Mouse (Mus musculus) lung, embryonic 15.5 days (tissue): ENCODE measurements around the gene Yars2. TPM values are rescaled to one million over a fixed set of nuclear protein-coding genes. Genes with fewer than 3 reads are reported as not detected.

Experiments
- ATAC-seq: fragments of 200-750 bp; cut with Nextera tagmentation; 2 replicates; pipeline ENCODE4 v1.8.0; 2017; ENCODE audit warnings: moderate number of reproducible peaks, borderline replicate concordance; ENCODE audit not compliant: low FRiP score, low TSS enrichment; ENCODE audit errors: extremely low read depth
- H3K27ac ChIP-seq: fragments of 300-500 bp; sonication (generic); 2 replicates; pipeline ENCODE4 v1.5.1; 2015; ENCODE audit warnings: moderate library complexity, mild to moderate bottlenecking, inconsistent platforms
- H3K27me3 ChIP-seq: fragments of 300-500 bp; sonication (generic); 2 replicates; pipeline ENCODE4 v1.6.1; 2015; ENCODE audit warnings: inconsistent platforms
- H3K36me3 ChIP-seq: fragments of 300-500 bp; sonication (generic); 2 replicates; pipeline ENCODE4 v1.6.1; 2015; ENCODE audit warnings: inconsistent platforms
- H3K4me1 ChIP-seq: fragments of 300-500 bp; sonication (generic); 2 replicates; pipeline ENCODE4 v1.6.1; 2015; ENCODE audit warnings: inconsistent platforms
- H3K4me2 ChIP-seq: fragments of 300-500 bp; sonication (generic); 2 replicates; pipeline ENCODE4 v1.6.1; 2015; ENCODE audit warnings: inconsistent platforms, mild to moderate bottlenecking, moderate library complexity
- H3K4me3 ChIP-seq: fragments of 300-500 bp; sonication (generic); 2 replicates; pipeline ENCODE4 v1.5.1; 2015; ENCODE audit warnings: mild to moderate bottlenecking, inconsistent platforms
- H3K9ac ChIP-seq: fragments of 300-500 bp; sonication (generic); 2 replicates; pipeline ENCODE4 v1.6.1; 2015; ENCODE audit warnings: inconsistent platforms
- H3K9me3 ChIP-seq: fragments of 300-500 bp; sonication (generic); 2 replicates; pipeline ENCODE4 v1.6.1; 2016; ENCODE audit warnings: inconsistent platforms
- WGBS: fragments of 180-500 bp; shearing (Covaris S2); methylation state at CpG from one replicate; pipeline ENCODE4 v1.1.7; 2015; 5-methylcytosine and 5-hydroxymethylcytosine counted together
- polyA plus RNA-seq: library from polyadenylated mRNA; unstranded; fragments of >200 nt; fragmentation: Nextera tagmentation; extraction: Ambion mirVana; gene quantifications from 2 replicates; pipeline ENCODE4 v1.2.1, GENCODE M21; 2015

The Yars2 gene
- 37.7 and 39.8 TPM in 2 replicates for polyA plus RNA-seq

DNA sequence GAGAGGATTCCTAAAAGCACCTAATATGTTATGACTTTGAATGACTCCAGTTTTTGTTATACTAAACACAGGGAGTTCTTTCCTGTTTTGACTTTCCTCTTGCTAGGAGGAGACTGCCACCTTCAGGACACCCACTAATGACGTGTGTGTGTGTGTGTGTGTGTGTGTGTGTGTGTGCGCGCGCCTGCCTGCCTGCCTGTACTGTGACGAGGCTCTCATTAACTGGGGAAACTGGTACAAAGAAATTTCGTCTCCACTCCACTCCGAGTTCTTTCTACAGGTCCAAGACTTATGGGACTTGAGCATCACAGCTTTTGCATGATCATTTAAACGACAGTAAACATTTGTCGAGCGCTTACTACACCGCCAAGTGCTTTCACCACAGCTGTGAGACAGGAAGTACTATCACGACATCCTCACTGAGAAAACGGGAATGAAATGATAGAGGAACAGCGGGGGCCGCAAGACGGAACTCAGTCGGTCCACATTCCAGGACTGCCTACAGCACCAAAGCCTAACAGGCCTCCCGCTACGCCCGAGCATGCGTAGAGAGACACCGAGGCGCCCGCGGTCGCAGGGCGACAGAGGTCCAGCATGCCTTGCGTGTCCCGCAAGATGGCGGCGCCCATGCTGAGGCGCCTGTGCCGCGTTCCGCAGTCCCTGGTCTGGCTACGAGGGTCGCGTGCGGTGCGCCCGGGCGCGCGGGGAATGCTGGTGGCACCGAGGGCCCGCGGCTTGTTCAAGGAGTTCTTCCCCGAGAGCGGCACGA lies at the start of gene Yars2:
Gene Yars2, plus strand, starts transcription at position 597 of the 769 bp plus-strand sequence.
- H3K36me3 ChIP-seq = peaks cover 12% of the 10 kb centered on the region
- H3K27me3 ChIP-seq = no peaks in the 10 kb centered on the region
- peak within 1 kb of the TSS; percentile 91 for H3K9ac ChIP-seq
- peak within 1 kb of the TSS; percentile 96 for H3K27ac ChIP-seq
- under 1% methylated on average over 50 of the region's 50 CpGs for WGBS
- H3K4me1 ChIP-seq = peaks cover 12% of the 10 kb centered on the region
- H3K9me3 ChIP-seq = no peaks in the 10 kb centered on the region
- H3K4me2 ChIP-seq = peak within 1 kb of the TSS; percentile 80
- H3K4me3 ChIP-seq = peak within 1 kb of the TSS; percentile 95
- peak; percentile 99 for ATAC-seq

DNA sequence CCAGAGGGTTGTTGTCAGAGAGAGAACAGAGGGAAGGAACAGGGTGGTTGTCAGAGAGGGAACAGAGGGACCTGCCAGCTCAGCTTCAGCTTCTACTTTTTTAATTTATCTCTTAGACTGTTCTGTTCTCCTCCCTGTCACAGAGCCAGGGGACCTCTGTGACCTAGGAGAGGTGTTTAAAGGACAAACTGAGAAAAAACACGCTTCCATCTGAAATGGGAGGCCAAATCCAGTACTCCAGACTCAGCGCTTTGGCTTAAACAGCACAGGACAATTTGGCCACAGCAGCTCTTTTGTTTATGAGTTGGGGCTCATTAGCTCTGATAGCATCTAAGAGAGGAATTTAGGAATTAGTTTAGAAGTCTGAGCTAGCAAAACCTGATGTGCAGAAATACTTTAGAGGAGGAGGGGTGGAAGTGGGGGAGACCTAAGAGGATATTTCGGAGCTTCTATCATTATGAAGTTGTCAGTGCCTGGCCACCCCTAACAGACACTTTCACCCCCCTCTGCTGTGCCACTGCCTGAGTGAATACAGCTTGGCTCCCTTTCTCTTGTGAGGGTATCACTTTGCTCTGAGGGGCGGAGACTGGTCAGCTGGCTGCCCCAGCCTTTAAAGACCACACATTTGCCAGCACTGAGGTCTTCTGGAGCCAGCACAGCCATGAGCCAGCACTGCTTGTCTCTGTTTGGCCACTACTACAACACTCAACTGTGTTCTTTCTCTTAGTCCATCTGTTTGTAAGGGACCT lies 49.3 kb upstream of the Yars2 start:
- H3K9me3 ChIP-seq = no peaks in the 10 kb centered on the region
- H3K36me3 ChIP-seq = no peaks in the 10 kb centered on the region
- H3K27ac ChIP-seq = no peak overlapping the region; the same call in 1 of the 2 replicates
- H3K4me2 ChIP-seq = no peak overlapping the region
- no peak overlapping the region for H3K9ac ChIP-seq
- no peak overlapping the region for H3K4me3 ChIP-seq
- H3K4me1 ChIP-seq = no peaks in the 10 kb centered on the region
- peak; percentile 65; the same call in 1 of the 2 replicates for ATAC-seq
- no peaks in the 10 kb centered on the region for H3K27me3 ChIP-seq
- 38% methylated on average over 4 of the region's 4 CpGs for WGBS

DNA sequence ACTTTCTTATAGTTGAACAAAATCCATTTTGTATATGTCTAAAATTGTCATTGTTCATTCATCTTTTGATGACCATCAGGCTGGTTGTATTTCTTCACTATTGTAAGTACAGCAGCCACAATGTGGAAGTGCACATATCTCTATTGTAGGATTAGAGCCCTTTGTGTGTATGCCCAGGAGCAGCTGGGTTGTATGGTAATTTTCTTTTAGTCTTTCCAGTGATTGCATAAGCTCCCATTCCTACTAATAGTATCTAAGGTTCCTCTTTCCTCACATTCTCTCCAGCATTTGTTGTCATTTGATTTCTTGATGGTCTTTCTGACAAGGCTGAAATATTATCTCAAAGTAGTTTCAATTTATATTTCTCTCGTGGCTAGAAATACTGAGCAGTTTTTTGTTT lies 47.5 kb upstream of the Yars2 start:
- Histone ChIP-seq H3K9ac (no peak overlapping the region), H3K27ac (no peak overlapping the region), H3K4me1 (no peaks in the 10 kb centered on the region), H3K36me3 (no peaks in the 10 kb centered on the region), H3K4me2 (no peak overlapping the region), H3K9me3 (no peaks in the 10 kb centered on the region), H3K4me3 (no peak overlapping the region), H3K27me3 (no peaks in the 10 kb centered on the region)
- ATAC-seq = no peak
- 43% methylated on average over 1 of the region's 1 CpGs for WGBS

DNA sequence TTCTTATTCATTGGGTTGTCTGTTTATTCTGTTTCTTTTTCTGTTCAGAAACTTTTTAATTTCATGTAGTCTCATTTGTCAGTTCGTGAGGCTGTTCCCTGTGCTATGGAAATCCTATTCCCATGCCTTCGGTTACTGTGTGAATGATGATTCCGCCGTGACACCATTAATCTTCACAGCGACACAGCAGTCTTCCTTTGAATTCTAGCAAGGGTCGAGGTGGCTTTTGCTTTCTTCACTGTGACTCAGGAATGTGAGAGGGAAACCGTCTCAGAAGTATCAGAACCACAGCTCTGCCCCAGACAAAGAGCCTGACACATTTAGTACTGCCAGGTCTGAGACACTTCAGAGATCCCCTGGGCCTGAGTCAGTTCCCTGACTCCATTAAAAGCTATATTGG lies 46.9 kb upstream of the Yars2 start:
- Histone ChIP-seq H3K36me3 (no peaks in the 10 kb centered on the region), H3K27ac (no peak overlapping the region), H3K9me3 (no peaks in the 10 kb centered on the region), H3K27me3 (no peaks in the 10 kb centered on the region), H3K4me1 (no peaks in the 10 kb centered on the region), H3K4me3 (no peak overlapping the region), H3K4me2 (no peak overlapping the region), H3K9ac (no peak overlapping the region)
- WGBS = 43% methylated on average over 7 of the region's 7 CpGs
- ATAC-seq = no peak

DNA sequence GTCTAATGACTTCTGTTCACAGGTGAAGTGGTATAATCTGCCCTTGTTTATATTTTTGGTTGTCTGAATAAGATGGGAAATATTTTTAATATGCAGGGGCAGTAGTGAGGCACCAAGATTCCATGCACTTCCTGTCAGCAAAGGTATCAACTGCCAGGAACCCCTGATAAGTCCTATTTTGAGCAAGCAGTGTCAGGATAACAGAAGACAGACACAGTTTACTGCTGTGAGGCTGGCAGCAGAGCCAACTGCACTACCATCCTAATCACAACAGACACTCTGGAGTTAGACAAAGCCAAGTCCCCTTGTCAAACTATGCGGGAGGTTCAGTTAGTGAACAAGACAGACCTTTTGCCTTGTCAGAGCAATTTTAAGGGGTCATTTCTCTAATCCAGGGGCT lies 46.1 kb upstream of the Yars2 start:
- ATAC-seq = no peak
- WGBS = 72% methylated on average over 1 of the region's 1 CpGs
- no peaks in the 10 kb centered on the region for H3K4me1 ChIP-seq
- no peak overlapping the region for H3K4me3 ChIP-seq
- no peaks in the 10 kb centered on the region for H3K9me3 ChIP-seq
- H3K36me3 ChIP-seq = no peaks in the 10 kb centered on the region
- H3K27ac ChIP-seq = no peak overlapping the region
- H3K9ac ChIP-seq = no peak overlapping the region
- H3K27me3 ChIP-seq = no peaks in the 10 kb centered on the region
- no peak overlapping the region for H3K4me2 ChIP-seq

DNA sequence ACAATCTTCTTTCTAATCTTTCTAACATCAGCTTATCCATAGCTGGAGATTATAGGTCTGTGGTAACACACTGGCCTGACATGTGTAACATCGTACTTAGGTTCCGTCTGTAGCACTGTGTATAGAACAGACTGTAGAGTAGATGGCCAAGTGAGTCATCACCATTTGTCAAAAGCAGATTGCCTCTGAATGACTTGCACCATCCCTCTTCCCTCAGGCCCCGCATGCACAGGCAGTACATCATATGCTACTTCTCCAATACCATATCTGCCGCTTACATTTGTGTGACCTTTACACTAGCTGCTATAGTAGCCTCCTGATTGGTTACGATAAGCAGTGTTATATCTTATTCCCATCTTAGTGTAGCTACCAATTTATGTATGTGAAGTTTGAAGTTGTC lies 41.9 kb upstream of the Yars2 start:
- H3K27ac ChIP-seq = no peak overlapping the region
- H3K9me3 ChIP-seq = no peaks in the 10 kb centered on the region
- H3K4me1 ChIP-seq = no peaks in the 10 kb centered on the region
- no peaks in the 10 kb centered on the region for H3K27me3 ChIP-seq
- H3K36me3 ChIP-seq = no peaks in the 10 kb centered on the region
- no peak for ATAC-seq
- no peak overlapping the region for H3K4me3 ChIP-seq
- no peak overlapping the region for H3K9ac ChIP-seq
- 86% methylated on average over 5 of the region's 5 CpGs for WGBS
- H3K4me2 ChIP-seq = no peak overlapping the region

DNA sequence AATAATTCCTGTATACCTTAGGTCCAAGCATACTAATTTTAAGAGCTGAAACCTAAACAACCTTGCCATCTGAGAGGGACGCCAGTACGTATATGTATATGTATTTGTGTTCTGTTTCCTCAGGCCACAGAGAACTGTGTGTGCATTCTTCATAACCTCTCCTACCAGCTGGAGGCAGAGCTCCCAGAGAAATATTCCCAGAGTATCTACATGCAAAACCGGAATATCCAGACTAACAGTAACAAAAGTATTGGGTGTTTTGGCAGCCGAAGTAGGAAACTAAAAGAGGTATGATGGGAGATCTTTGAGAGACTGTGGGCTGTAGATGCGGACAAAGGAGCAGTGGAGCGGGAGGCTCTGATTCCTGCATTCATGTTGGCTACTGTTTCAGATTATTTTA lies 41.3 kb upstream of the Yars2 start:
- 67% methylated on average over 6 of the region's 6 CpGs for WGBS
- no peak overlapping the region for H3K4me2 ChIP-seq
- no peak for ATAC-seq
- no peak overlapping the region for H3K4me3 ChIP-seq
- no peaks in the 10 kb centered on the region for H3K36me3 ChIP-seq
- H3K9me3 ChIP-seq = no peaks in the 10 kb centered on the region
- H3K27me3 ChIP-seq = no peaks in the 10 kb centered on the region
- H3K27ac ChIP-seq = no peak overlapping the region
- no peak overlapping the region for H3K9ac ChIP-seq
- no peaks in the 10 kb centered on the region for H3K4me1 ChIP-seq

DNA sequence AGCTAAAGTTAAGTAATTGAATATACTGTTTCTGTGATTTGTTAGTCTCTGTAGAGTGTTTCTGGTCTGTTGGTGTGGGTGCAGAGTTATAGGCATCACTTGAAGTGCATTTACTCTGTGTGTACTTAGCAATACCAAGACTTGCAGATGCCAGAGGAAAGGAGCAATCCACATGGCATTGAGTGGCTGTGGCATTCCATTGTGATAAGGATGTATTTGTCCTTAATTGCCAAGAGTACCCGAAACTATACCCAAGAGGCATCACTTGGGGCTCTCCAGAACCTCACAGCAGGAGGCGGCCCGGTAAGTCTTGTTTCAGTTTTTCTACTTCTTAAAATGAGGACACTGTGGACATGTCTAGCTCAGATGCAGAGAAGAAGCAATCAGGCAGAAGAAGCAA lies 40.3 kb upstream of the Yars2 start:
- no peaks in the 10 kb centered on the region for H3K9me3 ChIP-seq
- no peak overlapping the region for H3K4me2 ChIP-seq
- ATAC-seq = no peak
- no peaks in the 10 kb centered on the region for H3K27me3 ChIP-seq
- H3K4me1 ChIP-seq = no peaks in the 10 kb centered on the region
- no peak overlapping the region for H3K27ac ChIP-seq
- no peak overlapping the region for H3K9ac ChIP-seq
- WGBS = 64% methylated on average over 3 of the region's 3 CpGs
- no peaks in the 10 kb centered on the region for H3K36me3 ChIP-seq
- H3K4me3 ChIP-seq = no peak overlapping the region

DNA sequence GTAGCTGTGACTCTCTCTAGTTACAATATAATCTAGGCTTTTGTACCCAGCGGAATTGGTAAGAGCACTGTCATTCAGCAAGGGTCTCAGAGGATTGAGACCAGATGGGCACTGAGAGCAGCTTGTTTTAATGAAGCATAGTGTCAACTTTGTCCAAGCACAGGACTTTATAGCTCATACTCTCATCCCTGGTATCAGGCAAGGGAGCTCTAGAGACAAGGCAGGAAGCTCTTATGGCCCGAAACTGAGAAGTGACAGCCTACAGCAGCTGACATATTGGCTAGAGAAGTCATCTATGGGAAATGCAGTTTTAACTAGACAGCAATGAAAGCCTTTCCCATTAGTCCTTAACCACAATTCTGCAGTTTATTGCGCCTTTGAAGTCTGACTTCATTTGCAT lies 29.8 kb upstream of the Yars2 start:
- H3K36me3 ChIP-seq = no peaks in the 10 kb centered on the region

DNA sequence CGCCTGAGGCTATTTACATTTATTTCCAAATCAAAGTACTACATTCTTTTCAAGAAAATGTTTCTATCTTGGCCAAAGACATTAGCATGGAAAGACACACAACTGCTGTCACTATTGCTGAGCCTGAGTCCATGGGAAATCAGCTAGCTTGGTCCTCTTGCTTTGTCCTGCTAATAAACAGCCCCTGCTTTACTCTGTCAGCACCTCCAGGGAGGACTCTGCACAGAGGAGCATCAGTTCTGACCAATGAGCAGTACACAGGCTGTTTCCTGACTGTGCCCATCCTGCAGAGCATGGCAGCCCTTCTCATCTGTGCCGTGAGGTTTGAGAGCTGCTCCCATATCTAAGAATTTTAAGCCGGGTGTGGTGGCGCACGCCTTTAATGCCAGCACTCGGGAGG lies 29.0 kb upstream of the Yars2 start:
- WGBS = 75% methylated on average over 6 of the region's 6 CpGs
- H3K36me3 ChIP-seq = no peaks in the 10 kb centered on the region

More for the DNA sequence above, 29.8 kb upstream of the Yars2 start:
- 67% methylated on average over 3 of the region's 3 CpGs for WGBS
- Histone ChIP-seq H3K9me3 (no peaks in the 10 kb centered on the region), H3K4me2 (no peak overlapping the region), H3K9ac (no peak overlapping the region), H3K27ac (no peak overlapping the region), H3K4me3 (no peak overlapping the region), H3K4me1 (no peaks in the 10 kb centered on the region), H3K27me3 (no peaks in the 10 kb centered on the region)
- no peak for ATAC-seq

DNA sequence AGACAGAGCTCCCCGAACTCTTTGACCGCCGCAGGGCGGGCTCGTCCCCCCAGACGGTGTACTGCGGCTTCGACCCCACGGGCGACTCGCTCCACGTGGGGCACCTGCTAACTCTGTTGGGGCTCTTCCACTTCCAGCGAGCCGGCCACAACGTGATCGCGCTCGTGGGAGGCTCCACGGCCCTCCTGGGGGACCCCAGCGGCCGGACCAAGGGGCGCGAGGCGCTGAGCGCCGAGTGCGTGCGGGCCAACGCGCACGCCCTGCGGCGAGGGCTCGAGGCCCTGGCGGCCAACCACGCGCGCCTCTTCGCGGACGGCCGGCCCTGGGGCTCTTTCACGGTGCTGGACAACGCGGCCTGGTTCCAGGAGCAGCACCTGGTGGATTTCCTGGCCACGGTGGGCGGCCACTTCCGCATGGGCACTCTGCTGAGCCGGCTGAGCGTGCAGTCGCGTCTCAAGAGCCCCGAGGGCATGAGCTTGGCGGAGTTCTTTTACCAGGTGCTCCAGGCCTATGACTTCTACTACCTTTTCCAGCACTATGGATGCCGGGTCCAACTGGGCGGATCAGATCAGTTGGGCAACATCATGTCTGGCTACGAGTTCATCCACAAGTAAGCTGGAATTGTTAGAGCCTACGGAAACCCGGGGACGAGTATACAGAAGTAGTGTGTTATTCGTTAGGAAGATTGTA lies 518 bp downstream of the Yars2 start:
- peaks cover 12% of the 10 kb centered on the region for H3K36me3 ChIP-seq
- H3K4me3 ChIP-seq = peak overlapping the region; percentile 95
- H3K4me1 ChIP-seq = peaks cover 12% of the 10 kb centered on the region
- peak overlapping the region; percentile 96 for H3K27ac ChIP-seq
- H3K9ac ChIP-seq = peak overlapping the region; percentile 91
- peak overlapping the region; percentile 80 for H3K4me2 ChIP-seq
- WGBS = under 1% methylated on average over 61 of the region's 61 CpGs
- H3K27me3 ChIP-seq = no peaks in the 10 kb centered on the region
- ATAC-seq = peak; percentile 72
- H3K9me3 ChIP-seq = no peaks in the 10 kb centered on the region

More for the DNA sequence above, 29.0 kb upstream of the Yars2 start:
- Histone ChIP-seq H3K4me3 (no peak overlapping the region), H3K9ac (no peak overlapping the region), H3K27me3 (no peaks in the 10 kb centered on the region), H3K4me2 (no peak overlapping the region), H3K4me1 (no peaks in the 10 kb centered on the region), H3K9me3 (no peaks in the 10 kb centered on the region), H3K27ac (no peak overlapping the region)
- no peak for ATAC-seq

DNA sequence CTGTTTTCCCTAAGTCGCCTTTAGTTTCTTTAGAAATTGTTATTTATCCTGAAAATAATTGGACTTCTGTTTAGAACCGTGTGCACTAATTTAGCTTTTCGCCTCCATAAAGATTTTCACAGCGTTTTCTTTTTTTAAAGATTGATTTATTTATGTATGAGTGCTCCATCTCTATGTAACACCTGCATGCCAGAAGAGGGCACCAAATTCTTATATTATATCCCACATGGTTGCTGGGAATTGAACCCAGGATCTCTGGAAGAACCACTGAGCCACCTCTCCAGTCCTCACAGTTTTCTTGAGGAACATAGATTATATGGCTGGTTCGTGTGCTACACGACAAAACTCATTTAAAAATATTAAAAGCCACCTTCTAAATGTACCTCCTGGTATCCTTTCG lies 1.1 kb downstream of the Yars2 start:
- Histone ChIP-seq H3K4me3 (peak overlapping the region; percentile 95), H3K27ac (peak overlapping the region; percentile 96; the same call in 1 of the 2 replicates), H3K27me3 (no peaks in the 10 kb centered on the region), H3K4me2 (peak overlapping the region; percentile 80), H3K9me3 (no peaks in the 10 kb centered on the region), H3K36me3 (peaks cover 12% of the 10 kb centered on the region), H3K9ac (peak overlapping the region; percentile 91), H3K4me1 (peaks cover 12% of the 10 kb centered on the region)
- 15% methylated on average over 7 of the region's 7 CpGs for WGBS
- ATAC-seq = no peak
